Mouse (Mus musculus) erythroid progenitor cell, adult 5-6 weeks (primary cell): ENCODE measurements around the gene 1700056E22Rik. TPM values are rescaled to one million over a fixed set of nuclear protein-coding genes. Genes with fewer than 3 reads are reported as not detected.

ENCODE experiments used
- ATAC-seq: replicated peaks from 2 replicates; pipeline ENCODE4 v1.8.0; 2016; ENCODE audit warnings: moderate number of reproducible peaks, mild to moderate bottlenecking, moderate TSS enrichment, inconsistent platforms; ENCODE audit not compliant: poor library complexity, low FRiP score, severe bottlenecking
- total RNA-seq, 2 experiments: library from RNA; stranded (forward) in 1 of 2; stranded (reverse) in 1 of 2; fragments of 150-400 nt in 1 of 2; fragments of 186-747, 209-891 nt in 1 of 2; gene quantifications; 2 replicates each; pipeline versions ENCODE4 v1.2.3 to v1.2.4; 2015 to 2017; ENCODE audit warnings: low replicate concordance in 2 of 2

1700056E22Rik gene
- total RNA-seq (2015; ENCODE audit: low replicate concordance): 1.1 TPM in 1 of 2 replicates, not detected in the other
- 0.64 and 0.68 TPM in 2 replicates for total RNA-seq (2017; ENCODE audit: low replicate concordance)

DNA sequence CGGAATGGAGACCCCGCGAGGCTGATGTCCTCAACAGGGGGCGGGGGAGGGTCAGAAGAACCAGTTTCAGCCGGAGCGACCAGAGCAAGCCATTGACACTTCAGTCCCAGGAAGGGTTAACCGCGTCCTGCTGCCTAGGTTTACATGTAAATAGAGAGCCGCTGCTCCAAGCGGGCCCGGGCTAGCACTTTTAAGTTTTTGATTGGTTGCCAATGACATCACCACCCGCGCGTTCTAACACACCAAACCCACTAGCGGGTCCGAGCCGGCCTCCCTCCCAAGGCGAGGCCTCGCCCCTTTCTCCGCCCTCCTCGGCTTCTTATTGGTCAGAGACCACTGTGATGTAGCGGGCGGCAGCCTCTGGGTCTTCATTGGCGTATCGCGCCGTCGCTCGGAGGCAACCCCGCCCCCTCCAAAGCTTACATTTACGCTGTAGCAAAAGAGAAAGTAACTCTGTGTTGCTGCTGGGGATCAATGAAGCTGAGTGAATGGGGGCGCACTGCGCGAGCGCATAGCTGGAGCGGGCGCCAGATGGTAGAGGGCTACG, at the start of gene 1700056E22Rik:
Gene 1700056E22Rik, minus strand, starts transcription at position 291 of the 547 bp plus-strand sequence.
- ATAC-seq: peak; percentile 97

- ATAC-seq: no peak
Measured at GRCm38 (mm10) chr1:184083166-184083565, 49.1 kb upstream of the 1700056E22Rik start.

- no peak for ATAC-seq
Measured at GRCm38 (mm10) chr1:184082661-184083060, 48.6 kb upstream of the 1700056E22Rik start.

- no peak for ATAC-seq
Measured at GRCm38 (mm10) chr1:184079304-184079703, 45.2 kb upstream of the 1700056E22Rik start.

GRCm38 (mm10) chr1:184076756-184077155, 42.7 kb upstream of the 1700056E22Rik start:
- ATAC-seq: no peak

GRCm38 (mm10) chr1:184076065-184076464, 42.0 kb upstream of the 1700056E22Rik start:
- no peak for ATAC-seq

- no peak for ATAC-seq
Measured at GRCm38 (mm10) chr1:184068971-184069370, 34.9 kb upstream of the 1700056E22Rik start.

- ATAC-seq: no peak
Measured at GRCm38 (mm10) chr1:184067704-184068558, 33.8 kb upstream of the 1700056E22Rik start.

- ATAC-seq: no peak
Measured at GRCm38 (mm10) chr1:184066460-184067287, 32.6 kb upstream of the 1700056E22Rik start.

DNA sequence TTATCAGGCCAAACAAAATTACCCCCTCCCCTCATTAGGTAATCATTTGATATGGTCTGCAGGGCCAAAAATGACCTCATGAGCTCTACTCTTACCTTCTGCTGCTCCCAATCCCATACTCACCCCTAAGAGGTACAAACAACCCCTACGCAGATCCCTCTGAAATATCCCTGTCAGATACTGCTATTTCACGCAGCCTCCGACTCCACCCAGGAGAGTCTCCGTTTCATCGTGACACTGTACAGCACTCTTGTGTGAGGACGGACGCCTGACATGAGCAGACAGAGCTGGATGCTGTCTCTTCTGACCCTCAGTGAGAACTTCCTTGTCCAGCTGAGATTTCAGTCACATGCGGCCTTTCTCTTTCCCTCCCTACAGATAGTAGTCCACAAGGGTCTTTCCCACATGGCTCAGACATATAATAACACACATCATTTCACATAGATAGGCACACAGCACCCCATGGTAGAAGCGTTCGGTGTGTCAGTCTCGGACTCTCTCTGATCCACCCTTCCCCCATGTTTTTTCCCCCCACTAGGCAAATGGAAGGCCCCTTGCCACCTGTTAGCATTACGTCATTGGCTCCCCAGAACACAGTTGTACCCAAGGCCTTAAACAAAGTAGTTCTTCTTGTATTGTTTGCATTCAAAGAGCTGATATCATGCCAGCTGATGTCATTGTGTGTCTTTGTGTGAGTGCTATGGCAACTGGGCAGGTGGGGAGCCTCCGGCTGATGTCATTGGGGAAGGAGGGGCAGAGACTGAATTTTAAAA, 31.7 kb upstream of the 1700056E22Rik start:
- ATAC-seq: no peak

- no peak for ATAC-seq
Measured at GRCm38 (mm10) chr1:184064306-184064705, 30.2 kb upstream of the 1700056E22Rik start.

- ATAC-seq: no peak
Measured at GRCm38 (mm10) chr1:184061901-184062300, 27.8 kb upstream of the 1700056E22Rik start.

- no peak for ATAC-seq
Measured at GRCm38 (mm10) chr1:184060828-184061734, 27.0 kb upstream of the 1700056E22Rik start.

- ATAC-seq: no peak
Measured at GRCm38 (mm10) chr1:184060381-184060780, 26.3 kb upstream of the 1700056E22Rik start.

GRCm38 (mm10) chr1:184059814-184060213, 25.7 kb upstream of the 1700056E22Rik start:
- ATAC-seq: no peak

DNA sequence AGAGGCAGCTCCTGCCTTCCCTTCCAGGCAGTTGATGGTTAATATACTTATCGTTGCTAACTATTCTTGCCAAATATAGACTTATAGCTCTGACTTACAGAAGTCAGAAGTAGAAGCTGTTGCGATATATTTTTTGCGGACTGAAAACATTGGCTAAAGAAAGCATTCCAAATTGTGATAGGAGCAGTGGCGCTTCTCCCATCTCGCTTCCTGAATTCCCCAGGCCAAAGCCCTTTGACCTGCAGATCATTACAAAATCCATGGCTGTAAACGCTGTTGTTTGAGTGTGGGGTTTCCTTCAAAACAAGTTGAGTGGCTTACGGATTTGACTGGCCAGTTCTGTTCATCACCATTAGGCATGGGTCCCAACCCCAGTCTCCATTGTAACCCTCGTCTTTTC, 24.1 kb upstream of the 1700056E22Rik start:
- ATAC-seq: no peak

DNA sequence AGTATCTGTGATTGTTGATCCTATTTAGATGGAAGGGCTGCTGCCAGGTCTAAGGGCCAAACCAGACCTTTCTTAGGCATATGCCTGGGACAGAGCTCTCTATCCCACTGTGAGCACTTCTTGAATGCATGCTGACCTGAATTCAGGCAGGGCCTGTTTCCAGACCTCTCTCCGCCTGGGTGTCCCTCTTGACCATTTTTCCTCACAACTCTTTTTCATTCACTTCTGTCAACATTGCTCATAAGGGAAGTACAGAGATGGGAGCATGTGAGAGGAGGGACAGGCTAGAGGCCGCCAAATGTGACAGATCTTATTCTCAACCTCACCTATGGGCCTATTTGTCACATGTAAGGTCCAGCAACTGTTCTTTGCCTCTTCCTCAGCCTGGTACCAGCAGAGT, 20.1 kb upstream of the 1700056E22Rik start:
- ATAC-seq: no peak

- ATAC-seq: no peak
Measured at GRCm38 (mm10) chr1:184053711-184054110, 19.6 kb upstream of the 1700056E22Rik start.

DNA sequence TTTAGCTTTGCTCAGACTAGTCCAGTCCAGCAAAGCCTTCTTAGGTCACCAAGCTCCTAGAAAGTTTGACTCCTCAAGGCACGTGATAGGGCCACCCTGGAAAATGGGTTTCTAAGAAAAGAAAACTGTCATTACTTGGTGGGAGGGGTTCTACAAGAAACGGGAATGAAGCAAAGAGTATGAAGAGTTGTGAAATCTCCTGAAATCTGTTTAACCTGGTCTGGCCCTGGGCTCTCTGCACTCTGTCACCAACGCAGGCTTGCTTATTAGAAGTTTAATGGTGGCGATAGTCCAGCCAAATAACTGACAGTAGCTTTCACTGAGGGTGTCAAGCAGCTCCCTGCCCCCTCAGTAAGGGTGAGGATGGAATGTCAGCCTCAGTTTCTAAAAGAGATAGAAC, 19.0 kb upstream of the 1700056E22Rik start:
- ATAC-seq: no peak
